Mouse (Mus musculus): ENCODE results near the gene Mfap2.

GRCm38 (mm10) chr4:140963941-140964597, 46.1 kb upstream of the Mfap2 start:
- TF ChIP-seq POLR2A (IDR thresholded peaks at IDR 0.05; ENCODE audit: extremely low read depth, insufficient read depth, low read length) (no peak), CTCF (IDR thresholded peaks at IDR 0.05; ENCODE audit: extremely low read depth, insufficient read depth, low read length) (no peak)
